Mouse (Mus musculus) spleen, adult 2 months (tissue): ENCODE data around the gene Pth2.

Experiments
- CTCF ChIP-seq: fragments of 200-500 bp; IDR thresholded peaks from 2 replicates; pipeline ENCODE4 v1.5.1; 2011; ENCODE audit warnings: mild to moderate bottlenecking, inconsistent platforms; ENCODE audit not compliant: insufficient read depth, insufficient read length, insufficient replicate concordance; ENCODE audit errors: extremely low read depth
- POLR2A ChIP-seq: fragments of 200-500 bp; IDR thresholded peaks from 2 replicates; pipeline ENCODE4 v1.6.1; 2011; ENCODE audit warnings: low read depth, low read length, inconsistent platforms

GRCm38 (mm10) chr7:45212356-45212755 is 31.6 kb downstream of the Pth2 start:
- no peak for TF ChIP-seq CTCF
- no peak for TF ChIP-seq POLR2A
